Mouse (Mus musculus) NIH3T3 (cell line): ENCODE results near the gene Efcab10.
A peak's percentile ranks its signal among the peaks of the same experiment; 100 is the strongest.

Experiments
- DNase-seq: peaks from one replicate; pipeline ENCODE4 v3.0.0-alpha.2; 2012; ENCODE audit warnings: low read depth

Gene Efcab10

DNA sequence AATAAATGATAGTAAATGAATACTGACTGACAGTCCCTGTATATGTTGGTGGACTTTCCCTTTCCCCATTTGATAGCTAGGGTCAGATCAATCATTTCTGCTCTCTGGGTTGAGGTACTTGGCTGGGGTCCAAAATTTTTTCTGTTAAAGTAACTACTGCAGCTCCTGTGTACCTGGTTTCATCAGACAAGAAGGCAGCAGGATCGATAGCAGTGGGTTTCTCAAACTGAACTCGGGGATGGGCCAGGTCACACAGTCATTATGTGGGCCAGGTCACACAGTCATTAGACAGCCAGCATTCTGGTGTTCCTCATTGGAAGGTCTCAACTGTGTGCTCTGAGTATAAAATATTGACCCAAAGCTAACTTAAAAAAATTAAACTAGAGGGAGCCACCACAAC is 33.1 kb downstream of the Efcab10 start:
- no peak for DNase-seq

DNA sequence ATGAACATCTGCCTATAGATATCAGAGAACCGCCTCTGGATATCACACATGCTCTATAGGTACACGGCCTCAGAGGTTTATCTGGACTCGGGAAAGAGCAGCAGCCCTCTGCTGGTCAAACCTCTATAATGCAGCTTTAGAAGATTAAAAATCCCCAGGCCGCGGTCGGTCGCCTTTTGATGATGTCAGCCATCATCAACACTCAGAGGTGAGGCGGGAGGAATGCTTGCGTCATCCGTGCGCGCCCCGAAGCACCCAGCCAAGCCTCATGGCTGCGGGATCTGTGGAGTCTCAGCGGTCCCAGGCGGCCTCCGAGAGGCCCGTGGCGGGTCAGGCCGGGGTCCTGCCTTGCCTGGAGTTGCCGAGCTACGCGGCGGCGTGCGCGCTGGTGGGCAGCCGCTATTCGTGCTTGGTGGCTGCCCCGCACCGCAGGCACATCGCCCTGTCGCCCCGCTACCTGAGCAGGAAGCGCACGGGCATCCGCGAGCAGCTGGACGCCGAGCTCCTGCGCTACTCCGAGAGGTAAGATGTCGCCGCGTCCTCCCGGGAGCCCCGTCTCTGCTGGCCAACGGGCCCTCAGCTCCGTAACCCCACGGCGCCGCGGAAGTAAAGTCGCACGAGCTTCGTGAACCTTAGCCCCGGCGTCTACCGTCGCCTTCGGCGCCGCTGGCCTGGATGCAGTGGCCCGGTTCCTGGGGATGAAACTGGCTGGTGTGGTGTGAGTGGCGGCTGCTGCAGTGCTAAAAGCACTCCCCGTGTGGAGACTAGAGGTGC is 34.9 kb downstream of the Efcab10 start, which contains the start of gene Twistnb:
Gene Twistnb, plus strand, starts transcription at position 249 of the 774 bp plus-strand sequence.
- DNase-seq: peak; percentile 99

DNA sequence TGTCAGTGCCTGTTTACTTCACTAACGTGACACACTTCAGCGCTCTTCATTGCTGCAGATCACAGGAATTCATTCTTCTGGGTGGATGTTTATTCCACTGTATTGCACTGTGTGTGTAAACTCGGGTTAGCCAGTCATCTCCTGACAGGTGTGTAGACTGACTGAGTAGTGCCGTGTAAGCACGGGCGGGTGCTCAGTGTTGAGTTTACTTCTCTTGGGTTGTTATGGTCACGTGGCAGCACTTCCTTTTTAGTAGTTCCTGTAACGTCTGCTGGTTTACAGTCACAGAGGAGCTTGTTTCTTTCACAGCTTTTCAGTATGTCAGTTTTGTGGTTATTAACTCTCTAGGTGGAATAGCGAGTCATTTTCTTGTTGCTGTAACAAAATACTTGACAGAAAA is 39.2 kb downstream of the Efcab10 start:
- no peak for DNase-seq

DNA sequence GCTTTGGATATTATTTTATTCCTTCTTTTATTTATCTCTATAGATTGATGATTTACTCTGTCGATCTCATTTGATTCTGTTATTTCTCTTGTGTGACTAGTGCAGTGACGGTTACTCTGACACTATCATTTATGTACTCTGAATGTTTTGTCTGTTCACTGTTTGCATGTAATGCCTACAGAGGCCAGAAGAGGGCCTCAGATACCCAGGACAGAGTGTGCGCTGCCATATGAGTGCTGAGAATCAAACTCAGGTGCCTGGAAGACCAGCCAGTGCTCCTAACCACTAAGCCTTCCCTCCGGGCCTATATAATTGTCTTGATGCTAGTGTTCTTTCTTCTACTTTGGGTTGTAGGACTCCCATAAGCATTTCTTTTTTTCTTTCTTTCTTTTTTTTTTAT is 40.1 kb downstream of the Efcab10 start:
- DNase-seq: no peak
